Mouse (Mus musculus) hindbrain, postnatal 0 days (tissue): ENCODE measurements around the gene Hist1h2bh. TPM values are rescaled to one million over a fixed set of nuclear protein-coding genes. Genes with fewer than 3 reads are reported as not detected.
A peak's percentile ranks its signal among the peaks of the same experiment; 100 is the strongest.
"Not testable (repeated sequence)": the region's sequence is repeated elsewhere in the genome, so short reads cannot be mapped to it uniquely, and the experiment has no call there.

Source experiments
- ATAC-seq: fragments of 200-750 bp; cut with Nextera tagmentation; 2 replicates; pipeline ENCODE4 v1.8.0; 2017; ENCODE audit warnings: mild to moderate bottlenecking, moderate TSS enrichment, moderate library complexity
- DNase-seq: peaks from one replicate; pipeline ENCODE4 v3.0.0-alpha.2; 2015; ENCODE audit warnings: low spot score
- H3K27ac ChIP-seq: fragments of 300-500 bp; sonication (generic); 2 replicates; pipeline ENCODE4 v1.5.1; 2014; ENCODE audit warnings: mild to moderate bottlenecking
- H3K27me3 ChIP-seq: fragments of 300-500 bp; sonication (generic); 2 replicates; pipeline ENCODE4 v1.6.1; 2014; ENCODE audit warnings: low read length, mixed read lengths; ENCODE audit not compliant: insufficient read depth
- H3K36me3 ChIP-seq: fragments of 300-500 bp; sonication (generic); 2 replicates; pipeline ENCODE4 v1.6.1; 2014; ENCODE audit warnings: low read length, mixed read lengths; ENCODE audit not compliant: insufficient read depth
- H3K4me1 ChIP-seq: fragments of 300-500 bp; sonication (generic); 2 replicates; pipeline ENCODE4 v1.6.1; 2014; ENCODE audit warnings: antibody characterized with exemption, low read length, mixed read lengths; ENCODE audit not compliant: insufficient read depth
- H3K4me2 ChIP-seq: fragments of 300-500 bp; sonication (generic); 2 replicates; pipeline ENCODE4 v1.6.1; 2014; ENCODE audit warnings: low read depth, mild to moderate bottlenecking, low read length, moderate library complexity, mixed read lengths
- H3K4me3 ChIP-seq: fragments of 300-500 bp; sonication (generic); 2 replicates; pipeline ENCODE4 v1.5.1; 2014; ENCODE audit warnings: low read length
- H3K9ac ChIP-seq: fragments of 300-500 bp; sonication (generic); replicated peaks from 2 replicates; pipeline ENCODE4 v1.6.1; 2014; ENCODE audit warnings: mild to moderate bottlenecking, low read length, moderate library complexity, mixed read lengths
- H3K9me3 ChIP-seq: fragments of 300-500 bp; sonication (generic); 2 replicates; pipeline ENCODE4 v1.6.1; 2016; ENCODE audit warnings: low read length, mixed read lengths
- CTCF ChIP-seq: IDR thresholded peaks from 2 replicates; pipeline ENCODE4 v1.5.1; 2016; ENCODE audit warnings: antibody characterized with exemption, control low read depth, low read depth
- WGBS: fragments of 180-500 bp; shearing (Covaris S2); extraction: QIAGEN DNeasy Blood & Tissue Kit; methylation state at CpG from one replicate; pipeline ENCODE4 v1.1.7; 2014; 5-methylcytosine and 5-hydroxymethylcytosine counted together
- polyA plus RNA-seq: library from polyadenylated mRNA; unstranded; fragments of >200 nt; fragmentation: Nextera tagmentation; extraction: Ambion mirVana; gene quantifications from 2 replicates; pipeline ENCODE4 v1.2.1, GENCODE M21; 2015
- total RNA-seq: library from RNA; depleted of rRNA; stranded (reverse); fragments of >200 nt; gene quantifications from 2 replicates; pipeline ENCODE4 v1.2.3, GENCODE M21; 2014

Hist1h2bh gene
- total and polyA plus RNA-seq, 2 experiments from 2014 or later, result 0.13 to 65.9 TPM

- Histone ChIP-seq H3K27ac (peak overlapping the region; percentile 95), H3K4me2 (peak overlapping the region; percentile 59), H3K9me3 (no peaks in the 10 kb centered on the region), H3K27me3 (no peaks in the 10 kb centered on the region), H3K9ac (peak overlapping the region; percentile 51), H3K4me1 (peaks cover 7% of the 10 kb centered on the region; the same call in 1 of the 2 replicates), H3K4me3 (peak overlapping the region; percentile 39), H3K36me3 (no peaks in the 10 kb centered on the region)
- 44% methylated on average over 2 of the region's 2 CpGs for WGBS
- DNase-seq (no peak), ATAC-seq (no peak)
- no peak for TF ChIP-seq CTCF
Observed at GRCm38 (mm10) chr13:23572218-23573033, 29.2 kb upstream of the Hist1h2bh start.

- H3K36me3 ChIP-seq, H3K4me1 ChIP-seq, DNase-seq, H3K9me3 ChIP-seq, ATAC-seq, H3K27me3 ChIP-seq: not testable (repeated sequence)
- H3K9ac ChIP-seq, result peak overlapping the region; percentile 51
- H3K4me2 ChIP-seq, result peak overlapping the region; percentile 59
- H3K27ac ChIP-seq, result peak overlapping the region; percentile 95
- peak overlapping the region; percentile 39 for H3K4me3 ChIP-seq
- WGBS, result under 1% methylated on average over 10 of the region's 34 CpGs
Observed at GRCm38 (mm10) chr13:23571504-23572217, 28.5 kb upstream of the Hist1h2bh start.

- no peaks in the 10 kb centered on the region for H3K27me3 ChIP-seq
- peak within 1 kb of the TSS; percentile 51 for H3K9ac ChIP-seq
- ATAC-seq, result peak; percentile 93
- H3K36me3 ChIP-seq, result no peaks in the 10 kb centered on the region
- no peak for TF ChIP-seq CTCF
- WGBS, result under 1% methylated on average over 18 of the region's 18 CpGs
- peak within 1 kb of the TSS; percentile 95 for H3K27ac ChIP-seq
- peak; percentile 93 for DNase-seq
- H3K4me3 ChIP-seq, result peak within 1 kb of the TSS; percentile 39
- H3K4me1 ChIP-seq, result peaks cover 7% of the 10 kb centered on the region; the same call in 1 of the 2 replicates
- H3K9me3 ChIP-seq, result no peaks in the 10 kb centered on the region
- peak within 1 kb of the TSS; percentile 59 for H3K4me2 ChIP-seq
Observed at GRCm38 (mm10) chr13:23571022-23571503, 27.9 kb upstream of the Hist1h2bh start, which contains the start of the genes Hist1h2ae and Hist1h2bg. Gene Hist1h2ae, minus strand, starts transcription at chr13:23571220. Gene Hist1h2bg, plus strand, starts transcription at chr13:23571396.

DNA sequence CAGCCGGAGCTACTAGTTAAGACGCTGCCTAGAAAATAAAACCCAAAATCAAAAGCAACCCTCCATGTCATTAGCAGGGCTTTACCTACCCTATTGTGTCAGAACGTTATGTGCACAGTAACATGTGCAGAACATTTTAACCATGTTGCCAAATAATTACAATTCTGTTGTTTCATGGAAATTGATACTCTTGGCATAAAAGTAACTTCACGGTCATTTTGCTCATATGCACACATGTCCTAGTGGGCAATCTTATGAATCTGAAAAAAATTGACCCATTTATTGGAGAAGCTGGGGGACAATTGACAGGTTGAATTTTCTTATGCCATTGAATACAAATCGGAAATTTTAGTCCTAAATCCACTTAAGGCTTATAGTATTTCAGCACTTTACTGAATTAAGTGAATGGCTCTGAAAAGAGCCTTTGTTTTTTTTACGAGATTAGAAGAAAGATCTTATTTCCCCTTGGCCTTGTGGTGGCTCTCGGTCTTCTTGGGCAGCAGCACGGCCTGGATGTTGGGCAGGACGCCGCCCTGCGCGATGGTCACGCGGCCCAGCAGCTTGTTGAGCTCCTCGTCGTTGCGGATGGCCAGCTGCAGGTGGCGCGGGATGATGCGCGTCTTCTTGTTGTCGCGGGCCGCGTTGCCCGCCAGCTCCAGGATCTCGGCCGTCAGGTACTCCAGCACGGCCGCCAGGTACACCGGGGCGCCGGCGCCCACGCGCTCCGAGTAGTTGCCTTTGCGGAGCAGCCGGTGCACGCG is 27.2 kb upstream of the Hist1h2bh start:
- peak overlapping the region; percentile 95 for H3K27ac ChIP-seq
- peak; percentile 13 for DNase-seq
- H3K4me2 ChIP-seq, result peak overlapping the region; percentile 59
- ATAC-seq, result peak; percentile 31; the same call in 1 of the 2 replicates
- H3K9me3 ChIP-seq, H3K27me3 ChIP-seq, H3K36me3 ChIP-seq, H3K4me1 ChIP-seq: not testable (repeated sequence)
- peak overlapping the region; percentile 44 for H3K9ac ChIP-seq
- peak overlapping the region; percentile 39 for H3K4me3 ChIP-seq
- WGBS, result 4% methylated on average over 18 of the region's 41 CpGs

DNA sequence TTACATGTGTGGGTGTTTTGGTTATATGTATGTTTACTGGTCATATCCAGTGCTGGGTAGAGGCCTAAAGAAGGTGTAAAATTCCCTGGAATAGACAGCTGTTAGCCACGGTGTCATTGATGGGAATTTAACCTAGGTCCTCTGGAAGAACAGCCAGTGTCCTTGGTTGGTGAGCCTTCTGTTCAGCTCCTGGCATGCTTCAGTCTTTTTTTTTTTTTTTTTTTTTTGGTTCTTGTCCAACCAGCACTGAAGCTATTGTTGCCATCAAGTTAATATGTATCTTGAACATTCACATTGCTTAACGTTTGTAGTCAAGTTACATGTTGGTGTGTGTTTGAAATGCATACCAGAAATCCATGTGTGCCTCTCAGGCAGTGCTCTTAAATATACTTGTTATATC is 21.3 kb upstream of the Hist1h2bh start:
- Histone ChIP-seq H3K4me3 (no peak overlapping the region), H3K9ac (no peak overlapping the region), H3K4me2 (no peak overlapping the region), H3K27ac (no peak overlapping the region), H3K4me1 (no peaks in the 10 kb centered on the region), H3K27me3 (no peaks in the 10 kb centered on the region), H3K36me3 (no peaks in the 10 kb centered on the region), H3K9me3 (no peaks in the 10 kb centered on the region)
- WGBS, result 86% methylated on average over 2 of the region's 2 CpGs
- no peak for ATAC-seq
- TF ChIP-seq CTCF, result no peak
- no peak for DNase-seq

GRCm38 (mm10) chr13:23562699-23563462 is 19.7 kb upstream of the Hist1h2bh start:
- peak; percentile 86 for DNase-seq
- WGBS, result 3% methylated on average over 18 of the region's 18 CpGs
- Histone ChIP-seq H3K4me3 (peak overlapping the region; percentile 44), H3K27ac (peak overlapping the region; percentile 95), H3K9ac (peak overlapping the region; percentile 58), H3K4me2 (peak overlapping the region; percentile 86), H3K36me3 (no peaks in the 10 kb centered on the region), H3K9me3 (no peaks in the 10 kb centered on the region), H3K4me1 (no peaks in the 10 kb centered on the region), H3K27me3 (no peaks in the 10 kb centered on the region)
- ATAC-seq, result peak; percentile 70
- peak; percentile 71 for TF ChIP-seq CTCF

GRCm38 (mm10) chr13:23561883-23562659 is 18.9 kb upstream of the Hist1h2bh start, which contains the start of gene Hist1h3e:
Gene Hist1h3e, minus strand, starts transcription at chr13:23562369.
- H3K27me3 ChIP-seq, H3K36me3 ChIP-seq, H3K4me1 ChIP-seq, H3K9me3 ChIP-seq: not testable (repeated sequence)
- ATAC-seq (peak; percentile 96), DNase-seq (peak; percentile 99)
- Histone ChIP-seq H3K9ac (peak within 1 kb of the TSS; percentile 58), H3K4me3 (peak within 1 kb of the TSS; percentile 44), H3K4me2 (peak within 1 kb of the TSS; percentile 86), H3K27ac (peak within 1 kb of the TSS; percentile 95)
- under 1% methylated on average over 33 of the region's 67 CpGs for WGBS

GRCm38 (mm10) chr13:23561531-23561882 is 18.3 kb upstream of the Hist1h2bh start:
- DNase-seq, H3K9ac ChIP-seq, H3K9me3 ChIP-seq, H3K27me3 ChIP-seq, ATAC-seq, H3K36me3 ChIP-seq, H3K4me1 ChIP-seq: not testable (repeated sequence)
- WGBS, result 0% methylated on average over 2 of the region's 5 CpGs
- Histone ChIP-seq H3K27ac (peak overlapping the region; percentile 95; the same call in 1 of the 2 replicates), H3K4me2 (peak overlapping the region; percentile 86; the same call in 1 of the 2 replicates), H3K4me3 (peak overlapping the region; percentile 44)
